Mouse (Mus musculus) neural tube, embryonic 12.5 days (tissue): ENCODE measurements around the gene Slc47a1. TPM values are rescaled to one million over a fixed set of nuclear protein-coding genes. Genes with fewer than 3 reads are reported as not detected.
"Not testable (repeated sequence)": the region's sequence is repeated elsewhere in the genome, so short reads cannot be mapped to it uniquely, and the experiment has no call there.

Experiments used
- ATAC-seq: fragments of 200-750 bp; cut with Nextera tagmentation; 2 replicates; pipeline ENCODE4 v1.8.0; 2017; ENCODE audit warnings: low read depth, mild to moderate bottlenecking, moderate TSS enrichment, moderate library complexity; ENCODE audit not compliant: low FRiP score
- H3K27ac ChIP-seq: fragments of 300-500 bp; sonication (generic); 2 replicates; pipeline ENCODE4 v1.5.1; 2016
- H3K27me3 ChIP-seq: fragments of 300-500 bp; sonication (generic); replicated peaks from 2 replicates; pipeline ENCODE4 v1.6.1; 2016; ENCODE audit warnings: mild to moderate bottlenecking
- H3K36me3 ChIP-seq: fragments of 300-500 bp; sonication (generic); 2 replicates; pipeline ENCODE4 v1.6.1; 2016; ENCODE audit warnings: mild to moderate bottlenecking
- H3K4me1 ChIP-seq: fragments of 300-500 bp; sonication (generic); 2 replicates; pipeline ENCODE4 v1.6.1; 2016
- H3K4me2 ChIP-seq: fragments of 300-500 bp; sonication (generic); replicated peaks from 2 replicates; pipeline ENCODE4 v1.6.1; 2016; ENCODE audit warnings: mild to moderate bottlenecking
- H3K4me3 ChIP-seq: fragments of 300-500 bp; sonication (generic); 2 replicates; pipeline ENCODE4 v1.5.1; 2016
- H3K9ac ChIP-seq: fragments of 300-500 bp; sonication (generic); 2 replicates; pipeline ENCODE4 v1.6.1; 2016; ENCODE audit warnings: mild to moderate bottlenecking
- H3K9me3 ChIP-seq: fragments of 300-500 bp; sonication (generic); 2 replicates; pipeline ENCODE4 v1.6.1; 2016; ENCODE audit warnings: mild to moderate bottlenecking
- WGBS: fragments of 180-500 bp; shearing (Covaris S2); methylation state at CpG from one replicate; pipeline ENCODE4 v1.1.7; 2016; 5-methylcytosine and 5-hydroxymethylcytosine counted together
- polyA plus RNA-seq: library from polyadenylated mRNA; unstranded; fragments of >200 nt; fragmentation: Nextera tagmentation; extraction: Ambion mirVana; gene quantifications from 2 replicates; pipeline ENCODE4 v1.2.1, GENCODE M21; 2016

Gene Slc47a1
- 0.06 and 0.17 TPM in 2 replicates for polyA plus RNA-seq

DNA sequence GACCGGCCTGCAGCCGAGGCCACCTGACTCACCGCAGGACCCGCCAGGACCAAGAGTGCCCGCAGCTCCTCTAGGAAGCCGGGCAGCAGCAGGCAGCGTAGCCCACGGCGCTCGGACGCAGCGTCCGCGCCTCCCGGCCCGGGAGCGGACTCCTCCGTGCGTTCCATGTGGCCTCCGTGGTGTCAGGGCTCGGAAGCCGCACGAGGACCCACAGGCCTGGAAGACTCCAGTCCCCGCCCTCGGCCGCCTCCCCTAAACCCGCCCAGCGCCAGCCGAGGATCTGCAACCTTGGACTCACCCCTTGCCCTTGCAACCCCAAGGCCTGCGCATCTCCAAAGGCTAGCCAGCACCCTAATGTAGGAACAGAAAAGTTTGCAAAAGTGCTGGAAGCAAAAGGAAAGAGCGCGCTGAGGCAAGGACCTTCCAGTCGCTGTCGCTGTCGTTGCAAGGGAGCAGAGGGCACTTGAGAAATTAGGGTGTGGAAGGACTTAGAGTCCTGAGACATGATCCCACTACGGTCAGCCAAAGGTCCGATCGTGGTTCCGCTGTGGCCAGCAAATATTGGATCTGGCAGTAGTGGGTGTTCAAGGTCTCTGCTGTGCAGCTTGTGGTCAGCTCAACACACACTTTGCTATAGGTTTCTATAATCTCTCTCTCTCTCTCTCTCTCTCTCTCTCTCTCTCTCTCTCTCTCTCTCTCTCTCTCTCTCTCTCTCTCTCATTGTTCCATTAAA is at the start of gene Slc47a1:
Slc47a1 (minus strand) TSS at position 465 of the 733 bp plus-strand sequence.
- Histone ChIP-seq H3K27me3 (peaks cover 27% of the 10 kb centered on the region), H3K9ac (no peak within 1 kb of the TSS), H3K4me3 (peak within 1 kb of the TSS; percentile 9; the same call in 1 of the 2 replicates), H3K36me3 (no peaks in the 10 kb centered on the region), H3K4me2 (peak within 1 kb of the TSS; percentile 55), H3K27ac (no peak within 1 kb of the TSS), H3K9me3 (no peaks in the 10 kb centered on the region), H3K4me1 (peaks cover 5% of the 10 kb centered on the region; the same call in 1 of the 2 replicates)
- WGBS, result 17% methylated on average over 39 of the region's 39 CpGs
- ATAC-seq, result no peak

GRCm38 (mm10) chr11:61419253-61419652 is 41.1 kb upstream of the Slc47a1 start:
- ATAC-seq, result no peak
- no peak overlapping the region for H3K4me3 ChIP-seq
- H3K9me3 ChIP-seq, result no peaks in the 10 kb centered on the region
- no peak overlapping the region for H3K9ac ChIP-seq
- no peak overlapping the region for H3K27ac ChIP-seq
- 88% methylated on average over 6 of the region's 6 CpGs for WGBS
- no peaks in the 10 kb centered on the region for H3K27me3 ChIP-seq
- no peaks in the 10 kb centered on the region for H3K36me3 ChIP-seq
- H3K4me1 ChIP-seq, result no peaks in the 10 kb centered on the region
- no peak overlapping the region for H3K4me2 ChIP-seq

DNA sequence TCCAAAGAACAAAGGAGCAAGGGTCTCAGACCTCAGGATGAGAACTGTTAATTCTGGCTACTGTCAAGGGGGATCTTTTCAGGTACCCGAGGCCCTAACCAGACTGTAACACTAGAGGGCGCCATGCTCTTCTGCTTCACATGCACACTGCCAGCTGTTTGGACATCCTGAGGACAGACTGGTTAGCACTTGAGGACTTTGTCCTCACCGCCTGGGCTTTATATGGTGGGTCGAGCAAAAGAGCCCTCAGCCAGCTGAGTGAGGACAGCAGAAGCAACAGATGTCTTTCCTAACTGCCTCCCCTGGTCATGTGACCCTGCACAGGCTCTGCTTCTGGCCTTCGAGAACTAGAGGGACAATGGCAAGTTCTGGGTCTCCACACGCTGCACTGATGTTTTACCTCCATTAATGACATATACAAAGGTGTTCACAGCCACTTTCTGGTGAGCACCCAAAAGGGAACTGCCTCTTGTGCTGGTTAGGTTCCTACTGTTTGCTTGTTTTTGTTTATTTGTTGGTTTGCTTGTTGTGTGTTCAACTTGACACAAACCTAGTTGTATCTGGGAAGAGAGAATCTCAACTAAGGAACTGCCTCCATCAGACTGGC is 39.9 kb upstream of the Slc47a1 start:
- Histone ChIP-seq H3K4me1 (no peaks in the 10 kb centered on the region), H3K4me2 (no peak overlapping the region), H3K36me3 (no peaks in the 10 kb centered on the region), H3K9ac (no peak overlapping the region), H3K27ac (no peak overlapping the region), H3K4me3 (no peak overlapping the region), H3K9me3 (no peaks in the 10 kb centered on the region), H3K27me3 (no peaks in the 10 kb centered on the region)
- 29% methylated on average over 6 of the region's 6 CpGs for WGBS
- 0 out of 2 replicates have a peak, but pooled peaks have one; percentile 41 for ATAC-seq

- 87% methylated on average over 17 of the region's 17 CpGs for WGBS
- not testable (repeated sequence) for ATAC-seq
These were observed 38.4 kb upstream of the Slc47a1 start for GRCm38 (mm10) chr11:61416540-61416939.

GRCm38 (mm10) chr11:61415444-61415843 is 37.3 kb upstream of the Slc47a1 start:
- H3K9me3 ChIP-seq, result no peaks in the 10 kb centered on the region
- ATAC-seq, result no peak
- H3K4me1 ChIP-seq, result no peaks in the 10 kb centered on the region
- H3K27ac ChIP-seq, result no peak overlapping the region
- H3K36me3 ChIP-seq, result no peaks in the 10 kb centered on the region
- WGBS, result 76% methylated on average over 1 of the region's 1 CpGs
- H3K27me3 ChIP-seq, result no peaks in the 10 kb centered on the region
- H3K4me2 ChIP-seq, result no peak overlapping the region
- no peak overlapping the region for H3K9ac ChIP-seq
- no peak overlapping the region for H3K4me3 ChIP-seq

More at GRCm38 (mm10) chr11:61416540-61416939, 38.4 kb upstream of the Slc47a1 start:
- H3K36me3 ChIP-seq, H3K27ac ChIP-seq, H3K4me1 ChIP-seq, H3K9ac ChIP-seq, H3K9me3 ChIP-seq, H3K27me3 ChIP-seq, H3K4me2 ChIP-seq, H3K4me3 ChIP-seq: not testable (repeated sequence)

DNA sequence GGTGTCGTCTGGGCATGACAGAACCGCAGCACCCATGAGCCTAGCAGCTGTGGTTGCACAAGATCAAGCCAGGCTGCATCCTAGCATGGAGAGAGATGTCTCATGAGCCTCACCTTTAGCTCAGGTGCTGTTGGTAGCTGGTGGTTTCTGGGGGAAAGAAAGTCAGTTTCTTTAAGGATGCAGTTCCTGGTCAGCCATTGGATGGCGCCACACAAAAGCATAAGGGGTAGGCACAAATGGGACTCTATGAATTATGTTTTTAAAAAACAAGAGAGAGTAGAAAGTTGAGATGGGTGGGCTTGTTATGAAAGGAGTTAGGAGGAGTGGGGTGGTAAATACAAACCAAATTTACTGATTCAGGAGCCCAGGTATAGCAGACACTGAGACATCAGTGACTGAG is 36.4 kb upstream of the Slc47a1 start:
- no peak overlapping the region for H3K9ac ChIP-seq
- H3K27ac ChIP-seq, result no peak overlapping the region
- no peaks in the 10 kb centered on the region for H3K4me1 ChIP-seq
- WGBS, result 89% methylated on average over 3 of the region's 3 CpGs
- H3K4me3 ChIP-seq, result no peak overlapping the region
- no peaks in the 10 kb centered on the region for H3K27me3 ChIP-seq
- no peaks in the 10 kb centered on the region for H3K36me3 ChIP-seq
- no peak for ATAC-seq
- no peaks in the 10 kb centered on the region for H3K9me3 ChIP-seq
- no peak overlapping the region for H3K4me2 ChIP-seq

DNA sequence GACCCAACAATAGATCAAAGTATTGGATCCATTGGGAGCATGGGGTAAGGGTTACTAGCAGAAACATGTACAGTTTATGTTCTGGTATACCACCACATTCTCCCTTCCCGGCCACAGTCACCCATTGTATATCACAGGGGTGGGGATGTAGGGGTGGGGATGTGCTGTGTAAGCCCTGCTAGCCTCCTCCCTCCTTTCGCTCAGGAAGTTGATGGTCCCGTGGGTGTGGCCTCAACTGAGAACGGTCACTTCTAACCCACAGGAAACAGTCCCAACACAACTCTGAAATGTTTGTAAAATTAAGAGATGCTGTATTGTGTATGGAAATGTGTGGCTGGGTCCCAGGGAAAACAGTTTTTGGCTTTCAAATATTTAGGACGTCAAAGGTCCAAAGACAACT is 35.3 kb upstream of the Slc47a1 start:
- Histone ChIP-seq H3K4me3 (no peak overlapping the region), H3K27ac (no peak overlapping the region), H3K27me3 (no peaks in the 10 kb centered on the region), H3K4me2 (no peak overlapping the region), H3K4me1 (no peaks in the 10 kb centered on the region), H3K36me3 (no peaks in the 10 kb centered on the region), H3K9me3 (no peaks in the 10 kb centered on the region), H3K9ac (no peak overlapping the region)
- no peak for ATAC-seq
- 77% methylated on average over 5 of the region's 5 CpGs for WGBS

GRCm38 (mm10) chr11:61411809-61412208 is 33.7 kb upstream of the Slc47a1 start:
- H3K4me1 ChIP-seq, result no peaks in the 10 kb centered on the region
- H3K27me3 ChIP-seq, result no peaks in the 10 kb centered on the region
- H3K27ac ChIP-seq, result no peak overlapping the region
- H3K36me3 ChIP-seq, result no peaks in the 10 kb centered on the region
- no peak overlapping the region for H3K9ac ChIP-seq
- no peak for ATAC-seq
- WGBS, result 57% methylated on average over 7 of the region's 7 CpGs
- no peak overlapping the region for H3K4me2 ChIP-seq
- H3K9me3 ChIP-seq, result no peaks in the 10 kb centered on the region
- H3K4me3 ChIP-seq, result no peak overlapping the region

DNA sequence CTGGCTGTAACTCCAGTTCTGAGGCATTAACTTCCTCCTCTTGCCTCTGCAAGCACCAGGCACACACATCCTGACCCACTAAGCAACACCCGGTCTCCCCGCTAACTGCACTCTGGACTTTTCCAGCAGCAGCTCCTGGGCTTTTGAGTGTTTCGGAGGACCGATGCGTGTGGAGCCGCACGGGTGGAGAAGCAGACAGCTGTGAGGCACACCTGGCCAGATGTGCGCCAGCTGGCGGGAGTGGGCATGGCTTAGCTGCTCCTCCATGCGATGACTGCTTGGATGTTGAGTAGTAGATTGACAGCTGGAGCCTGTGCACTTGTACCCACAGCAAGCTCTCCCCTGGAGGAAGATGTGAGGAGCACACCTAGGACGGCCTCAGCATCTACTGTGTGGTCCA is 33.1 kb upstream of the Slc47a1 start:
- Histone ChIP-seq H3K4me1 (no peaks in the 10 kb centered on the region), H3K4me3 (no peak overlapping the region), H3K9me3 (no peaks in the 10 kb centered on the region), H3K9ac (0 out of 2 replicates have a peak overlapping the region, but pooled peaks have one; percentile 3), H3K36me3 (no peaks in the 10 kb centered on the region), H3K27ac (no peak overlapping the region), H3K27me3 (no peaks in the 10 kb centered on the region), H3K4me2 (no peak overlapping the region)
- no peak for ATAC-seq
- 88% methylated on average over 11 of the region's 11 CpGs for WGBS

- WGBS, result 0% methylated on average over 1 of the region's 1 CpGs
- H3K4me1 ChIP-seq, result no peaks in the 10 kb centered on the region
- H3K36me3 ChIP-seq, result no peaks in the 10 kb centered on the region
- no peaks in the 10 kb centered on the region for H3K27me3 ChIP-seq
- H3K4me2 ChIP-seq, result no peak overlapping the region
- H3K9me3 ChIP-seq, result no peaks in the 10 kb centered on the region
- ATAC-seq, result no peak
- no peak overlapping the region for H3K9ac ChIP-seq
- H3K4me3 ChIP-seq, result no peak overlapping the region
- no peak overlapping the region for H3K27ac ChIP-seq
These were observed 32.0 kb upstream of the Slc47a1 start for GRCm38 (mm10) chr11:61410129-61410528.

DNA sequence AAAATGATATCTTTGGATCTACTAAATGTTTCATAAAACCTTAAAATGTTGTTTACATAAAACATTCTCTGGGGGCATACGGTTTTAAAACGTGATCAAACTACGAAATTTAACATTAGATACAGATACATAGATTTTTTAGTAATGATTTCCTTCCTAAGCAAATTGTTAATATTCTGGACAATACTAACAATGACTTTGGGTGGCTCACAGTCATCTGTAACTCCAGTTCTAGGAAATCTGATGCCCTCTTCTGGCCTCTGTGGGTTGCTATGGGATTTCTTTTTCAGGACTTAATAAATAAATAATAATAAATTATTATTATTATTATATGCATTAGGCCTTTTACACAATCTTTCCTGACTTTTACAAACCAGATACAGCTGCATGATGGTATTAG is 30.9 kb upstream of the Slc47a1 start:
- peak overlapping the region; percentile 72; the same call in 1 of the 2 replicates for H3K4me3 ChIP-seq
- H3K36me3 ChIP-seq, result no peaks in the 10 kb centered on the region
- H3K4me1 ChIP-seq, result no peaks in the 10 kb centered on the region
- 20% methylated on average over 3 of the region's 3 CpGs for WGBS
- no peaks in the 10 kb centered on the region for H3K9me3 ChIP-seq
- no peak overlapping the region for H3K27ac ChIP-seq
- H3K4me2 ChIP-seq, result peak overlapping the region; percentile 61
- ATAC-seq, result no peak
- no peak overlapping the region for H3K9ac ChIP-seq
- no peaks in the 10 kb centered on the region for H3K27me3 ChIP-seq

- peak; percentile 93 for ATAC-seq
- H3K4me3 ChIP-seq, result peak overlapping the region; percentile 72
- H3K4me2 ChIP-seq, result peak overlapping the region; percentile 61
- no peaks in the 10 kb centered on the region for H3K4me1 ChIP-seq
- WGBS, result under 1% methylated on average over 64 of the region's 64 CpGs
- peak overlapping the region; percentile 95 for H3K27ac ChIP-seq
- H3K27me3 ChIP-seq, result no peaks in the 10 kb centered on the region
- no peaks in the 10 kb centered on the region for H3K9me3 ChIP-seq
- H3K36me3 ChIP-seq, result no peaks in the 10 kb centered on the region
- H3K9ac ChIP-seq, result peak overlapping the region; percentile 80
These were observed 30.3 kb upstream of the Slc47a1 start for GRCm38 (mm10) chr11:61408184-61409027.
